Mouse (Mus musculus): Measurements from ENCODE around the gene Junb. TPM values are rescaled to one million over a fixed set of nuclear protein-coding genes. Genes with fewer than 3 reads are reported as not detected.

Gene Junb
- total and polyA plus RNA-seq, 2 experiments = 12.3 to 29.5 TPM

DNA sequence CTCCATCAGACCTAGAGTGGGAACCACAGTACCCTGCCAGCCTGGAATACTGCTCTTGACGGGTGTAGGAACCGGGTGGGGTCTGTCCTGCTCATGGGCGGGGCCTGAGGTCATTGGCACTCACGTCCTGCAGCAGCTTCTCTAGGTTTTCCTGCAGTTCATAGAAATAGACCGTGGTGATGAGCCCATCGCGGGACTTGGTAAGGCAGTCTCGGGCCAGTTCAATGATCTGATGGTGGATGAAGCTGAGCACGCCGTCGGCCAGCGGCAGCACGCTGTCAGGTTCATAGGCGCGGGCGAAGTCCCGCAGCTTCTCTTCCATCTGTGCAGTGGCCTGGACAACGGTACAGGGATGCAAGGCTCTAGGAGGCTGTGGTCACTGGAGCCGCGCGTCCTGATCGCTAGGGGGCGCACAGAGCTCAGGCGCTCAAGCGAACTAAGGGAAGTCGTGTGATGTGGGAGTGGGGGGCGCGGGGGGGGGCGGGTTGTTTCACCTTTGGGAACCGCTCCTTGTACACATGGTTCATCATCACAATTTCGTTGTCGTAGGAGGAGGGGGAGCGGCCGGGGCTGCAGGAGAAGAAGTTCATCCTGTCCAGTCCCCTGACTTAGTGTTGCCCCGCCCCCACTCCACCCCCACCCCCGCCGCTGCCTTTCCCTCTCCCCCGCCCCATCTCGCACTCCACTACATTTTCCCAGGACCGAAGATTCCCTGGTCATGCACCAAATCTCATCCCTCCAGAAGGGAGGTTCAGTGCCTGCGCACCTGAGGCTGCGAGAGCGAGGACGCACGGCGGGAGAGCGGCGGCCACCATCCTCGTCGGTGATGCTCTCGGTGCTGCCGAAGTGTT is 49.8 kb downstream of the Junb start:
- Histone ChIP-seq H3K79me2 (ENCODE audit: control insufficient read depth, insufficient read depth, low read length) (no peaks in the 10 kb centered on the region), H3K36me3 (ENCODE audit: control insufficient read depth, insufficient read depth, low read length) (no peaks in the 10 kb centered on the region), H3K9ac (ENCODE audit: low read depth, low read length) (no peak overlapping the region), H3K4me1 (ENCODE audit: control insufficient read depth, insufficient read depth, low read length) (no peaks in the 10 kb centered on the region), H3K27ac (replicated peaks; ENCODE audit: insufficient read depth, low read depth, low read length) (no peak overlapping the region), H3K4me3 (ENCODE audit: insufficient read depth, low read depth, low read length) (no peak overlapping the region), H3K27me3 (ENCODE audit: control insufficient read depth, insufficient read depth, low read length) (peaks cover 4% of the 10 kb centered on the region)
- WGBS = 6% methylated on average over 52 of the region's 52 CpGs
- TF ChIP-seq POLR2A (IDR thresholded peaks at IDR 0.05; ENCODE audit: extremely low read depth, insufficient read depth, low read length) (no peak), CTCF (IDR thresholded peaks at IDR 0.05; ENCODE audit: low read depth, low read length) (peak; percentile 89)
- peak; percentile 29 for DNase-seq (ENCODE audit: extremely low read depth, low read depth, low spot score)

DNA sequence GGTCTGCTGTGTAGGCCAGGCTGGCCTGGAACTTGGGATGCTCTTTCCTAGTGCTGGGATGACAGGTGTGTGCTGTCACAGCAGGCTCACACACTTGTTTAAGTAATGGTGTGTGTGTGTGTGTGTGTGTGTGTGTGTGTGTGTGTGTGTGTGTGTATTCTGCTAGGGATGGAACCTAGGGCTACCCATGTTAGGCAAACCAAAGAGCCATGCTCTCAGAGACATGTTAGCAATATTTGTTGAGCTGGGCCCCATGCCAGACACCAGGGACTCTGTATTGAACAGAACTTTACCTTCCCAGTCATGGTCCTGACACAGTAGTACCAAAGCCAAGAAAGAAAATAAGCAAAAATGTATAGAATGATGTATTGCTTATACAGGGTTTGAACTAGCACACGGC is 51.0 kb downstream of the Junb start:
- TF ChIP-seq POLR2A (IDR thresholded peaks at IDR 0.05; ENCODE audit: extremely low read depth, insufficient read depth, low read length) = no peak
- no peak for TF ChIP-seq CTCF (IDR thresholded peaks at IDR 0.05; ENCODE audit: low read depth, low read length)
- Histone ChIP-seq H3K27me3 (ENCODE audit: control insufficient read depth, insufficient read depth, low read length) (peaks cover 4% of the 10 kb centered on the region), H3K9ac (ENCODE audit: low read depth, low read length) (no peak overlapping the region), H3K4me3 (ENCODE audit: insufficient read depth, low read depth, low read length) (no peak overlapping the region), H3K79me2 (ENCODE audit: control insufficient read depth, insufficient read depth, low read length) (no peaks in the 10 kb centered on the region), H3K27ac (replicated peaks; ENCODE audit: insufficient read depth, low read depth, low read length) (no peak overlapping the region), H3K4me1 (ENCODE audit: control insufficient read depth, insufficient read depth, low read length) (no peaks in the 10 kb centered on the region), H3K36me3 (ENCODE audit: control insufficient read depth, insufficient read depth, low read length) (no peaks in the 10 kb centered on the region)
- no peak for DNase-seq (ENCODE audit: extremely low read depth, low read depth, low spot score)
- 67% methylated on average over 1 of the region's 1 CpGs for WGBS

DNA sequence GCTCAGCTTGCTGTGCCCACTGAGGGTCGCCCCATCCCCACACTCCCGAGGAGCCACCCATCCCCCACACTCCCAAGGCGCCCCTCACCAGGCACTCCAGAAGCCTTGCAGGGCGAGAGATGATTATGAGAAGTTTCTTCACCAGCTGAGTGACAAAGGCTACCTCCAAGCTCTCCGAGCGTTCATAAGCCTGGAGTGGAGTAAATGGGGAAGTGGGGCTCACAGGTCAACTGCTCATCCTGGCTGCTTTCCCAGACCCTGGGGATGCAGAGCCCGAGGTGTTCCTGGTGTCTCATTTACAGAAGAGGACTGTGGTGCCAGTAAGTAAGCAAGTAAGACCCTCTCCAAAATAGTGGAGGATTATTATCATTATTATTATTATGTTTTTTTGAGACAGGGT is 53.0 kb downstream of the Junb start:
- Histone ChIP-seq H3K79me2 (ENCODE audit: control insufficient read depth, insufficient read depth, low read length) (no peaks in the 10 kb centered on the region), H3K27ac (replicated peaks; ENCODE audit: insufficient read depth, low read depth, low read length) (no peak overlapping the region), H3K4me1 (ENCODE audit: control insufficient read depth, insufficient read depth, low read length) (no peaks in the 10 kb centered on the region), H3K9ac (ENCODE audit: low read depth, low read length) (no peak overlapping the region), H3K36me3 (ENCODE audit: control insufficient read depth, insufficient read depth, low read length) (no peaks in the 10 kb centered on the region), H3K27me3 (ENCODE audit: control insufficient read depth, insufficient read depth, low read length) (peaks cover 4% of the 10 kb centered on the region), H3K4me3 (ENCODE audit: insufficient read depth, low read depth, low read length) (no peak overlapping the region)
- no peak for DNase-seq (ENCODE audit: extremely low read depth, low read depth, low spot score)
- TF ChIP-seq CTCF (IDR thresholded peaks at IDR 0.05; ENCODE audit: low read depth, low read length) (no peak), POLR2A (IDR thresholded peaks at IDR 0.05; ENCODE audit: extremely low read depth, insufficient read depth, low read length) (no peak)
- 66% methylated on average over 7 of the region's 7 CpGs for WGBS

Other genes starting within 250 kb of the Junb start
- gene Nfix, start 178.4 kb downstream of the Junb start, total RNA-seq (2014; rRNA removed) = 20.7 and 27.5 TPM in 2 replicates
- 32.9 and 34.4 TPM in 2 replicates for gene Nfix, start 178.4 kb downstream of the Junb start, polyA plus RNA-seq (2012; rRNA removed)
- gene Dand5, start 155.9 kb downstream of the Junb start, total RNA-seq (2014; rRNA removed) = 0.94 and 1.8 TPM in 2 replicates
- 2.0 and 2.6 TPM in 2 replicates for gene Dand5, start 155.9 kb downstream of the Junb start, polyA plus RNA-seq (2012; rRNA removed)
- gene Gadd45gip1, start 147.2 kb downstream of the Junb start, total RNA-seq (2014; rRNA removed) = 26.7 and 28.1 TPM in 2 replicates
- 29.8 and 34.2 TPM in 2 replicates for gene Gadd45gip1, start 147.2 kb downstream of the Junb start, polyA plus RNA-seq (2012; rRNA removed)
- 28.2 and 40.7 TPM in 2 replicates for gene Rad23a, start 138.1 kb downstream of the Junb start, total RNA-seq (2014; rRNA removed)
- gene Rad23a, start 138.1 kb downstream of the Junb start, polyA plus RNA-seq (2012; rRNA removed) = 52.0 and 68.4 TPM in 2 replicates
- gene Calr, start 131.8 kb downstream of the Junb start, total RNA-seq (2014; rRNA removed) = 411 and 458 TPM in 2 replicates
- 308 and 349 TPM in 2 replicates for gene Calr, start 131.8 kb downstream of the Junb start, polyA plus RNA-seq (2012; rRNA removed)
- gene Farsa, start 121.7 kb downstream of the Junb start, total RNA-seq (2014; rRNA removed) = 11.0 and 13.6 TPM in 2 replicates
- 24.1 and 32.4 TPM in 2 replicates for gene Farsa, start 121.7 kb downstream of the Junb start, polyA plus RNA-seq (2012; rRNA removed)
- 1.1 and 1.6 TPM in 2 replicates for gene Syce2, start 106.6 kb downstream of the Junb start, total RNA-seq (2014; rRNA removed)
- 0.92 and 1.0 TPM in 2 replicates for gene Syce2, start 106.6 kb downstream of the Junb start, polyA plus RNA-seq (2012; rRNA removed)
- 461 and 560 TPM in 2 replicates for gene Gcdh, start 84.8 kb downstream of the Junb start, total RNA-seq (2014; rRNA removed)
- 1,882 and 2,081 TPM in 2 replicates for gene Gcdh, start 84.8 kb downstream of the Junb start, polyA plus RNA-seq (2012; rRNA removed)
- gene Klf1, start 76.8 kb downstream of the Junb start, total RNA-seq (2014; rRNA removed) = 4.8 and 5.8 TPM in 2 replicates
- gene Klf1, start 76.8 kb downstream of the Junb start, polyA plus RNA-seq (2012; rRNA removed) = 5.2 and 6.6 TPM in 2 replicates
- gene Dnase2a, start 70.2 kb downstream of the Junb start, total RNA-seq (2014; rRNA removed) = 13.0 and 16.1 TPM in 2 replicates
- 16.1 and 20.0 TPM in 2 replicates for gene Dnase2a, start 70.2 kb downstream of the Junb start, polyA plus RNA-seq (2012; rRNA removed)
- 0.09 and 0.13 TPM in 2 replicates for gene Mast1, start 41.4 kb downstream of the Junb start, total RNA-seq (2014; rRNA removed)
- gene Mast1, start 41.4 kb downstream of the Junb start, polyA plus RNA-seq (2012; rRNA removed) = 0.25 and 0.43 TPM in 2 replicates
- not detected in 2 replicates for gene Rtbdn, start 31.7 kb downstream of the Junb start, total RNA-seq (2014; rRNA removed)
- gene Rtbdn, start 31.7 kb downstream of the Junb start, polyA plus RNA-seq (2012; rRNA removed) = not detected in 2 replicates
- not detected in 2 replicates for gene Gm49661, start 9.3 kb downstream of the Junb start, total RNA-seq (2014; rRNA removed)
- 1.0 TPM in 1 of 2 replicates, not detected in the other for gene Gm49661, start 9.3 kb downstream of the Junb start, polyA plus RNA-seq (2012; rRNA removed)
- gene Prdx2, start 9.1 kb downstream of the Junb start, total RNA-seq (2014; rRNA removed) = 135 and 157 TPM in 2 replicates
- gene Prdx2, start 9.1 kb downstream of the Junb start, polyA plus RNA-seq (2012; rRNA removed) = 110 and 142 TPM in 2 replicates
- gene Rnaseh2a, start 9.0 kb downstream of the Junb start, total RNA-seq (2014; rRNA removed) = 17.1 and 24.5 TPM in 2 replicates
- 25.6 and 28.3 TPM in 2 replicates for gene Rnaseh2a, start 9.0 kb downstream of the Junb start, polyA plus RNA-seq (2012; rRNA removed)
- 12.4 and 14.2 TPM in 2 replicates for gene Hook2, start 11.9 kb upstream of the Junb start, total RNA-seq (2014; rRNA removed)
- gene Hook2, start 11.9 kb upstream of the Junb start, polyA plus RNA-seq (2012; rRNA removed) = 9.6 and 12.5 TPM in 2 replicates
- not detected in 2 replicates for gene Best2, start 35.8 kb upstream of the Junb start, total RNA-seq (2014; rRNA removed)
- 0.06 TPM in 1 of 2 replicates, not detected in the other for gene Best2, start 35.8 kb upstream of the Junb start, polyA plus RNA-seq (2012; rRNA removed)
- gene Asna1, start 46.6 kb upstream of the Junb start, total RNA-seq (2014; rRNA removed) = 30.3 and 33.8 TPM in 2 replicates
- gene Asna1, start 46.6 kb upstream of the Junb start, polyA plus RNA-seq (2012; rRNA removed) = 60.0 and 71.6 TPM in 2 replicates
- gene Trir, start 48.1 kb upstream of the Junb start, total RNA-seq (2014; rRNA removed) = 83.2 and 94.1 TPM in 2 replicates
- gene Trir, start 48.1 kb upstream of the Junb start, polyA plus RNA-seq (2012; rRNA removed) = 69.5 and 80.8 TPM in 2 replicates
- gene Tnpo2, start 58.2 kb upstream of the Junb start, total RNA-seq (2014; rRNA removed) = 15.4 and 23.3 TPM in 2 replicates
- gene Tnpo2, start 58.2 kb upstream of the Junb start, polyA plus RNA-seq (2012; rRNA removed) = 28.8 and 33.1 TPM in 2 replicates
- 19.9 and 21.9 TPM in 2 replicates for gene Fbxw9, start 81.3 kb upstream of the Junb start, total RNA-seq (2014; rRNA removed)
- 55.2 and 75.4 TPM in 2 replicates for gene Fbxw9, start 81.3 kb upstream of the Junb start, polyA plus RNA-seq (2012; rRNA removed)
- gene Gm5741, start 89.3 kb upstream of the Junb start, total RNA-seq (2014; rRNA removed) = not detected in 2 replicates
- gene Gm5741, start 89.3 kb upstream of the Junb start, polyA plus RNA-seq (2012; rRNA removed) = 0.70 TPM in 1 of 2 replicates, not detected in the other
- 14.8 and 15.1 TPM in 2 replicates for gene Dhps, start 93.0 kb upstream of the Junb start, total RNA-seq (2014; rRNA removed)
- gene Dhps, start 93.0 kb upstream of the Junb start, polyA plus RNA-seq (2012; rRNA removed) = 14.4 and 20.6 TPM in 2 replicates
- gene Wdr83os, start 102.0 kb upstream of the Junb start, total RNA-seq (2014; rRNA removed) = 26.3 and 33.0 TPM in 2 replicates
- gene Wdr83os, start 102.0 kb upstream of the Junb start, polyA plus RNA-seq (2012; rRNA removed) = 111 and 126 TPM in 2 replicates
- 12.2 and 15.5 TPM in 2 replicates for gene Wdr83, start 102.6 kb upstream of the Junb start, total RNA-seq (2014; rRNA removed)
- gene Wdr83, start 102.6 kb upstream of the Junb start, polyA plus RNA-seq (2012; rRNA removed) = 22.5 and 26.2 TPM in 2 replicates
- gene Man2b1, start 104.6 kb upstream of the Junb start, total RNA-seq (2014; rRNA removed) = 57.2 and 70.4 TPM in 2 replicates
- 51.5 and 69.5 TPM in 2 replicates for gene Man2b1, start 104.6 kb upstream of the Junb start, polyA plus RNA-seq (2012; rRNA removed)
- gene Zfp791, start 144.4 kb upstream of the Junb start, total RNA-seq (2014; rRNA removed) = 2.7 and 2.8 TPM in 2 replicates
- gene Zfp791, start 144.4 kb upstream of the Junb start, polyA plus RNA-seq (2012; rRNA removed) = 0.38 and 0.49 TPM in 2 replicates
- not detected in 2 replicates for gene Cks1brt, start 173.2 kb upstream of the Junb start, total RNA-seq (2014; rRNA removed)
- gene Cks1brt, start 173.2 kb upstream of the Junb start, polyA plus RNA-seq (2012; rRNA removed) = not detected in 2 replicates
- gene Olfr371, start 247.3 kb upstream of the Junb start, total RNA-seq (2014; rRNA removed) = not detected in 2 replicates
- not detected in 2 replicates for gene Olfr371, start 247.3 kb upstream of the Junb start, polyA plus RNA-seq (2012; rRNA removed)

All from liver, adult 2 months (tissue).